Mouse (Mus musculus) forebrain, embryonic 16.5 days (tissue): Measurements from ENCODE around the gene Rab8b. TPM values are rescaled to one million over a fixed set of nuclear protein-coding genes. Genes with fewer than 3 reads are reported as not detected.

ENCODE experiments used
- ATAC-seq: fragments of 200-750 bp; cut with Nextera tagmentation; 2 replicates; pipeline ENCODE4 v1.8.0; 2017; ENCODE audit warnings: mild to moderate bottlenecking, moderate library complexity
- H3K27ac ChIP-seq: fragments of 300-500 bp; sonication (generic); 2 replicates; pipeline ENCODE4 v1.5.1; 2014; ENCODE audit warnings: low read length, control low read depth
- H3K27me3 ChIP-seq: fragments of 300-500 bp; sonication (generic); replicated peaks from 2 replicates; pipeline ENCODE4 v1.6.1; 2014; ENCODE audit warnings: low read length; ENCODE audit not compliant: control insufficient read depth, insufficient read depth
- H3K36me3 ChIP-seq: fragments of 300-500 bp; sonication (generic); 2 replicates; pipeline ENCODE4 v1.6.1; 2014; ENCODE audit not compliant: control insufficient read depth, insufficient read depth
- H3K4me1 ChIP-seq: fragments of 300-500 bp; sonication (generic); replicated peaks from 2 replicates; pipeline ENCODE4 v1.6.1; 2014; ENCODE audit warnings: low read length; ENCODE audit not compliant: control insufficient read depth, insufficient read depth
- H3K4me2 ChIP-seq: fragments of 300-500 bp; sonication (generic); 2 replicates; pipeline ENCODE4 v1.6.1; 2014; ENCODE audit warnings: mild to moderate bottlenecking, low read length, control low read depth
- H3K4me3 ChIP-seq: fragments of 300-500 bp; sonication (generic); replicated peaks from 2 replicates; pipeline ENCODE4 v1.5.1; 2014; ENCODE audit warnings: mild to moderate bottlenecking, low read length, control low read depth
- H3K9ac ChIP-seq: fragments of 300-500 bp; sonication (generic); replicated peaks from 2 replicates; pipeline ENCODE4 v1.6.1; 2014; ENCODE audit warnings: low read depth, low read length, control low read depth
- H3K9me3 ChIP-seq: fragments of 300-500 bp; sonication (generic); 2 replicates; pipeline ENCODE4 v1.6.1; 2016; ENCODE audit warnings: low read length; ENCODE audit not compliant: control insufficient read depth
- WGBS: fragments of 180-500 bp; shearing (Covaris S2); extraction: QIAGEN DNeasy Blood & Tissue Kit; methylation state at CpG from one replicate; pipeline ENCODE4 v1.1.7; 2014; 5-methylcytosine and 5-hydroxymethylcytosine counted together
- polyA plus RNA-seq: library from polyadenylated mRNA; unstranded; fragments of >200 nt; fragmentation: Nextera tagmentation; extraction: Ambion mirVana; gene quantifications from 2 replicates; pipeline ENCODE4 v1.2.1, GENCODE M21; 2015

Rab8b gene
- polyA plus RNA-seq, 1 experiment from 2014 or later: 41.2 TPM

- H3K4me3 ChIP-seq: no peak overlapping the region
- whole genome bisulfite sequencing: 52% methylated on average over 12 of the region's 12 CpGs
These were observed 117.5 kb downstream of the Rab8b start for GRCm38 (mm10) chr9:66801947-66802346.

GRCm38 (mm10) chr9:66796739-66797138 lies 122.7 kb downstream of the Rab8b start, which contains the start of gene Gm10647:
Gm10647 (plus strand) TSS chr9:66797039.
- peaks cover 17% of the 10 kb centered on the region for H3K4me1 ChIP-seq
- peak within 1 kb of the TSS; percentile 71 for H3K4me3 ChIP-seq
- H3K27ac ChIP-seq: no peak within 1 kb of the TSS; the same call in 1 of the 2 replicates
- whole genome bisulfite sequencing: 77% methylated on average over 5 of the region's 5 CpGs
- H3K9me3 ChIP-seq: no peaks in the 10 kb centered on the region
- H3K4me2 ChIP-seq: peak within 1 kb of the TSS; percentile 70
- peak within 1 kb of the TSS; percentile 92 for H3K9ac ChIP-seq
- ATAC-seq: no peak
- H3K27me3 ChIP-seq: no peaks in the 10 kb centered on the region
- H3K36me3 ChIP-seq: no peaks in the 10 kb centered on the region

More at GRCm38 (mm10) chr9:66801947-66802346, 117.5 kb downstream of the Rab8b start:
- no peak for ATAC-seq
- 0 out of 2 replicates have a peak, but pooled peaks cover 2% of the 10 kb centered on the region for H3K27me3 ChIP-seq
- no peak overlapping the region for H3K9ac ChIP-seq
- no peaks in the 10 kb centered on the region for H3K4me1 ChIP-seq
- no peak overlapping the region for H3K4me2 ChIP-seq
- no peaks in the 10 kb centered on the region for H3K9me3 ChIP-seq
- no peak overlapping the region for H3K27ac ChIP-seq
- no peaks in the 10 kb centered on the region for H3K36me3 ChIP-seq

GRCm38 (mm10) chr9:66795464-66796324 lies 123.8 kb downstream of the Rab8b start, which contains the start of gene Aph1b:
Aph1b (minus strand) TSS chr9:66795490.
- WGBS: under 1% methylated on average over 42 of the region's 42 CpGs
- Histone ChIP-seq H3K9ac (peak within 1 kb of the TSS; percentile 92), H3K4me3 (peak within 1 kb of the TSS; percentile 71), H3K4me2 (peak within 1 kb of the TSS; percentile 70), H3K4me1 (peaks cover 17% of the 10 kb centered on the region), H3K9me3 (no peaks in the 10 kb centered on the region), H3K27me3 (no peaks in the 10 kb centered on the region), H3K27ac (peak within 1 kb of the TSS; percentile 88), H3K36me3 (no peaks in the 10 kb centered on the region)
- ATAC-seq: peak; percentile 98

GRCm38 (mm10) chr9:66794629-66795463 lies 124.6 kb downstream of the Rab8b start:
- H3K4me3 ChIP-seq: peak overlapping the region; percentile 71
- H3K36me3 ChIP-seq: no peaks in the 10 kb centered on the region; the same call in 1 of the 2 replicates
- no peaks in the 10 kb centered on the region for H3K9me3 ChIP-seq
- H3K27ac ChIP-seq: peak overlapping the region; percentile 88
- peak; percentile 53 for ATAC-seq
- H3K27me3 ChIP-seq: no peaks in the 10 kb centered on the region
- peak overlapping the region; percentile 92 for H3K9ac ChIP-seq
- 1% methylated on average over 42 of the region's 43 CpGs for WGBS
- peaks cover 17% of the 10 kb centered on the region for H3K4me1 ChIP-seq
- H3K4me2 ChIP-seq: peak overlapping the region; percentile 70

Other genes starting within 250 kb of the Rab8b start
- gene Car12, start 206.0 kb downstream of the Rab8b start, polyA plus RNA-seq: 3.3 and 4.4 TPM in 2 replicates
- gene Aph1b, start 124.2 kb downstream of the Rab8b start, polyA plus RNA-seq: 32.9 and 34.3 TPM in 2 replicates
- gene Gm10647, start 122.6 kb downstream of the Rab8b start, polyA plus RNA-seq: 0.42 and 0.43 TPM in 2 replicates
- 3.1 and 5.9 TPM in 2 replicates for gene Aph1c, start 85.0 kb downstream of the Rab8b start, polyA plus RNA-seq
- 253 and 289 TPM in 2 replicates for gene Rps27l, start 26.4 kb upstream of the Rab8b start, polyA plus RNA-seq
- gene Lactb, start 55.8 kb upstream of the Rab8b start, polyA plus RNA-seq: 9.0 and 9.6 TPM in 2 replicates
- gene Tpm1, start 129.7 kb upstream of the Rab8b start, polyA plus RNA-seq: 120 and 127 TPM in 2 replicates